Mouse (Mus musculus) mouse trophoblast stem cell (cell line): ENCODE data around the gene Ywhag.

ENCODE experiments used
- in situ Hi-C, 2 experiments: fragments of 300-500 bp; cut with MseI, MboI; formaldehyde crosslinking; loops; 2 replicates in 1 of 2; 3 replicates in 1 of 2; pipeline ENCODE4 v1.15.1; 2025

Gene Ywhag

DNA sequence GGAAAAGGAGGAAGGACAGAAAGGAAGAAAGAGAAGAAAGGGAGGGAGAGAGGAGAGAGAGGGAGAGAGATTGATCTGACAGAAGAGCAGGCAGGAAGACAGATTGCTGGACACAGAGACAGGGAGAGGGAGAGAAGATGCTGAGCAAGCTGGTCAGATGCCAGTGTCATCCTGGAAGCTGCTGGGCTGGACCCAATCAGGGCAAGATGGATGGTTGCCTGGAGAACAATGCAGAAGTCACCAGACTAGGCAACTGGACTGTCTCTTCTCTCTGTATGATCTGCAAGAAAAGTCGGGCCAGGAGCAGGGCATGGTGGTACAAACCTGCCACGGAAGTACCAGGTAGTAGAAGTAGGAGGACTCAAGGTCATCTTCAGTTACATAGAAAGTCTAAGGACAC, 18.4 kb upstream of the Ywhag start:
- in situ Hi-C loops: no loop called here

DNA sequence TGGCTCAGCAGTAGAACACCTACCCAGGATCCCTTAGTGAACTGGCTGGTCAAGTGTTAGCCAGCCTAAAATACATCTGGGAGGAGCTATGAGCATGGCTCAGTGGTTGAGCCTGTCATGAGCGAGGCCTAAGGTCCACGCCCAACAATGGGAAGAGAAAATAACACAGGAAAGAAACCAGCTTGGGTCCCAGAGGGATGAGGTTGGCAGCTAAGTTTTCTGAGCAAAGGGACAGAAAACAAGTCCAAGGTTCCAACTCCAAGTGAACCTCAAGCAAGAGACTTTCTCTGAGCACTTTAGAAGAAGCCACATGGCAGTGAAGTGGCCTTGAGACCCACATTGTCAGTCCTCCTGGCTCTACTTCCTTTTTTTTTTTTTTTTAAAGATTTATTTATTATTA, 17.2 kb upstream of the Ywhag start:
- in situ Hi-C loops: no loop called here

DNA sequence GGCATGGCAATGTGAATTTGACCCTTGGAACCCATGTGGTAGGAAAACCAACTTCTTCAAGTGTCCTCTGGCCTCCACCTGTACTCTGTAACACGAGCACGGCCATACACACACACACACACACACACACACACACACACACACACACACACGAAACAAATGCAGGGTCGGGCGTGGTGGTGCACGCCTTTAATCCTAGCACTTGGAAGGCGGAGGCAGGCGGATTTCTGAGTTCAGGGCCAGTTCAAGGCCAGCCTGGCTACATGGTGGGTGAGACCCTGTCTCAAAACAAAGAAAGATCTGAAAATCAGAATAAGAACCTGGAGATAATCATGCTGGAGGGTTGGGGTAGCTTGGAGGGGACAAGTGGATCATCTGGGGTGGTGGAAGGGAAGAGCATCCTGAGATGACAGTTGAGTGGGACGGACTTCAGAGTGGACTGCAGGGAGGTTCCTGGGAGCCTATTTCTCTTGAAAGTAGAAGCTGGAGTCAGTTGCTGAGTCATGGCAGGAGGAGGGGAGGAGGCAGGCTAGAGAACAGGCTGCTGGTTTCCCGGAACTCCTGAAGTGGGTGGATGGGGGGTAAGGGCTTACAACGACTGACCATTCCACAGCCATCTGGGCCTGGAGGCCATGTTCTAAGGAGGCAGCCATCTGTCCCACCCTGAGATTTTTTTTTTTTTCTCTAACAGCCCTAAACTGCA, 16.4 kb upstream of the Ywhag start:
- in situ Hi-C loops: no loop called here

DNA sequence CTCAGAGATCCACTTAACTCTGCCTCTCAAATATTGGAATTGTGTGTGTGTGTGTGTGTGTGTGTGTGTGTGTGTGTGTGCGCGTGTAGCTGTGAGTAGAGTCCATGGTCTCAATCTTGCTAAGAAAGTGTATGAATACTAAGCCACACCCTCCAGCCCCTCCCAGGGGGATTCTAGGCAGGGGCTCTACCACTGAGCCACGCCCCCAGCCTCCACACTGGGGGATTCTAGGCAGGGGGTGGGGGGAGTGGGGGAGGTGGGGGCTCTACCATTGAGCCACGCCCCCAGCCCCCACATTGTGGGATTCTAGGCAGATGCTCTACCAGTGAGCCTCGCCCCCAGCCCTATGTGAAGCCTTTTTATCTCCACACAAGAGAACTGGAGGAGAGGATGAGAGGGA, 12.2 kb upstream of the Ywhag start:
- in situ Hi-C loops: no loop called here

DNA sequence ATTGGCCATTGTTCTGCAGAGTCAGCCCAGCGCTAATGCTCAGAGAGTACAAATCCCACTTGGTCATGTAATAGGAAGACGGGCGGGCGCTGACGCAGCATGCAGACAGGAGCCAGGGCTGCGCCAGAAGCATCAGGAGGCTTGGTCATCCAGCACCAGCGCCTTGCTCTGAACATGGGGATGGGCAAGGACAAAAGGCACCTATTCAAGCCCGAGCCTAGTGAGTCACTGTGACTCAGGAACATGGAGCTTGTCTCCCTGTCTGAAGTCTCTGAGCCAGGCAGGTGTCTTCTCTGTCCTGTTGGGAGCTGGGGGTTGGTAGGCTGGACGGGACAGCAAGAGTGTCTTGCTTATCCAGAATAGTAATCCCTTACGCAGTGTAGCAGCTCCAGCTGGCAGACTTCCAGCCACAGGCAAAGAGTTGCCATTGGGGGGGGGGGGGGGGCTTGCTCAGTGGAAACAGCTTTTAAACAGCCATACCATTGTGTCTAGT, 11.5 kb upstream of the Ywhag start:
- in situ Hi-C loops: no loop called here

DNA sequence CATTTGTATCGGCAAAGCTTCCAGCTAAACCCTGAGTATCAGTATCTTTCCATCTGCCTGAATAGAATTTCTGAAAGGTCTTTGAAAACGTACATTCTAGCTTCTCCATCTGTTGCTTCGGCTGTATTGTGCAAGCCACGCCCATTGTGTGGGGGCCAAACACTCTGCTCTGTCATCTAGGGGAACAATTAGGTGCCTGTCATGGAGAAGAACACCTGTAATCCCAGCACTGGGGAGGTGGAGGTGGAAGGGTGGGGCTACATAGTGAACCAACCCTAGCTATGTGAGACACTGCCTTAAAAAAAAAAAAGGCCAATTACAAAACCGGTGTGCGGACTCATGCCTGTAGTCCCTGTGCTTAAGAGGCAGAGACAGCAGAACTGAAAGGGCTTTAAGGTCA, 8.3 kb upstream of the Ywhag start:
- in situ Hi-C loops: no loop called here

DNA sequence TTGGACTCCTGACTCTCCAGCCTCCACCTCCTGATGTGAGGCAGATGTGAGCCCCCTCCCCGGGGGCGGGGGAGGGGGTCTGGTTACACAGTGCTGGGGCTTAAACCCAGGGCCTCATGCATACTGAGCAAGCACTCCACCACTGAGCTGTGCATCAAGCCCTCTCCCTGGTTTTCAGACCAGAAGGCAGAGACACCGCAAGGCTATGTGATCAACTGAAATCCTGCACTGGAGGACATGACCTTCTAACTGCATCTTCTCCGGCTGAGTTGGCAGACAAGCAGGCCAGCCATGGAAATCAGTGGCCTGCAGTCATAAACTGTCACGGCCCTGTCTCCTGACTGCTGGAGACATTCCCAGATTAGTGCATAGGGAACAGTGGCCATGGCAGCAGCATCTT, 6.2 kb upstream of the Ywhag start:
- in situ Hi-C loops: no loop called here

DNA sequence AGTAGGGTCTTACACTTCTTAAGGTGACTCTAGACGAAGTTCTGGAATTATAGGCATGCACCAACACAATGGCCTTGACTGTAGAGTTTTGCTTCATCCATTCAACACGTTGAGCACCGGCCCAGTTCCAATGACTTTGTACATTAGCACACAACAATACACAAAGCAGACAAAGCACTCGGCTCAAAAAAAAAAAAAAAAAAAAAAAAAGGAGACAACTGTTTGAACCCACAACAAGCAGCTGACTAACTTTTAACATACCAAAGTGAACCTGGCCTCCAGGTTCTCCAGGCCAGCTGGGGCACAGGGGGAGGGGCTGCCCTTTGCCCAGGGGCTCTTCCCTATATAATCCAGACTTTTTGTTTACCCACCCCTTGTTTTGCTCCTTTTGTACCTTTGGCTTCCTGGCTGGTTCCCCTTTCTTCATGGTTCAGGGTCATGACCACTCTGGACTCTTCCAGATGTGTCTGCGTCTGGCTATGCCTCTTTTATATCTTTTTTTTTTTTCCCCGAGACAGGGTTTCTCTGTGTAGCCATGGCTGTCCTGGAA, 1.3 kb upstream of the Ywhag start:
- in situ Hi-C loops: no loop called here

DNA sequence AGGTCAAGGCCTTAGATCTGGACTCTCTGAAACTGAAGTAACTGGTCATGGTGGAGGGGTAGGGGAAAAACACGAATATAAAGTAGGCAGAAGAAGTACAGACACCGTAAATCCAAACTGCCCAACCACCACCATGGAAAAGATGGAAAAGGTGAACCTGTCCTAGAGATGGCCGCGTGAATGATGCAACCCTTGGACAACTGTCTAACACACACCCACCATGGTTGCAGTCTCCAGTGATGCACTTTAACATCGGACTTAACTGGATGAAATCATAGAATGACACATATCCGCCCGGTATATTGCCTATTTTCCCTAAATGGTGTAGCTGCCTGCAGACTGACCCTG, 734 bp upstream of the Ywhag start:
- in situ Hi-C loops: no loop called here

DNA sequence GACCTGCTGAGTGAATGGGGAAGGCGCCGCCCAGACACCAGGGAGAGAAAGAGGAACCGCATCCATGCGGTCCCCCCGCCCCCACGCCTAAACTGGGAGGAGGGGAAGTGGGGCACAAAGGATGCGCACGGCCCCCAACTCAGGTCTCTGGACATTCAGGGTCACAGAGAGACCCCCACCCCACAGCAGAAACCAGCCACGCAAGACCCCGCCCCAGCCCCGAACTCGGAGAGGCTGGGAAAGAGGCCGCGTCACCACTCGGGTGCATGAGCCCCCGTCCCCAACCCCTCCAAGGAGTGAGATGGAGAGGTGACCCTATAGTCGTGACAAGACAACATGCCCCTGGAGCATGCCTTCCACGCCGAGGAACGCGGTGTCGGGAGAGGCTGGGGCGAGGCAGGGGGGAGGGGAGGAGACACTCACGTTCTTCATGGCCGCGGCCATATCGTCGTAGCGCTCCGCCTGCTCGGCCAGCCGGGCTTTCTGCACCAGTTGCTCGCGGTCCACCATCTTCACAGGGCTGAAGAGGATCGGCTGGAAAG, 445 bp downstream of the Ywhag start:
- in situ Hi-C loops: no loop called here

DNA sequence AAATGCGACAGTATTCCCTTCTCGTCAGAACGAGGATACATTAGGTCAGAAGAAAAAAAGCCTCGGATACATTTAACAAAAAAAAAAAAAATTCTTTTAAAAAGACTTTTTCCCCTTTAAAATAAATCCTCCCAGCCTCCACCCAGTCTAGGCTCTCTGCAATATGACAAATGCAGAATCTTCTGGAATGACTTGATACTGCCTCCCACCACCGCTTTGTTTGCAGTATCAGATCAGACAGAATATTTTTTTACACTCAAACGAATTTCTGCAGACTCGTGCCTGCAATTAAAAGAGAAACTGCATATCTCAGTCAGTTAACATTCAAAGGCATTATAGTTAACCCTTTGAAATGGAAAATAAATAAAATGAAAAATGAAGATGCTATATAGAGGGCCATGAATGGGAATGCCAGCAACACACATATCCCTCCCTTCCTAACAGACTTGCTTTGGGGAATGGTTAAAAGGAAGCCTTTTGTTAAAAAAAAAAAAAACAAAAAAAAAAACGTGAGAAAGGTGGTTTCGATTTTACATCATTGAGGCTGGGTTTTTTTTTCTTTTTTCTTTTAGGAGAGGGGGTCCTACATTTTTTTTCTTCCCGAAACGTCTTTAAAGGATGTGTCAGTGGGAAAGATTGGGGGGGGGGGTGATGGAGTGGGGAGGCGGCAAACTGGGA, 1.1 kb downstream of the Ywhag start:
- in situ Hi-C loops: no loop called here

DNA sequence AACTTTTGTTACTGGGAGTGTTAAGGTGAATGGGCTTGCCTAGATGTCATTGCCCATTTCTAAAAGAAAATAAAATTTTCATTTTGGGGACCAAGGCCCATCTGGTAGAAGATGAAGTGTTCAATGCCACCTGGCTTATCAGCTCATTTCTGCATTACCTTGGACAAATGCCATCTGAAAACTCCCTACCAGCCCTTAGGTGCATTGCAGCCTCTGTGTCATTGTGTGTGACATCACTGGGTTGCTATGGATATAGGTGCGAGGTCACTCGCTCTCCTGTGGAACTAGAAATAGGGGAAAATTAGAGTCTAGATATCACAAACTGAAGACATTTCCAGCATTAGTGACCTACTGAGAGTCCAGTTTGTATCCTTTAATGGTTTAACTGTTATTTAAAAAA, 2.1 kb downstream of the Ywhag start:
- in situ Hi-C loops: no loop called here

DNA sequence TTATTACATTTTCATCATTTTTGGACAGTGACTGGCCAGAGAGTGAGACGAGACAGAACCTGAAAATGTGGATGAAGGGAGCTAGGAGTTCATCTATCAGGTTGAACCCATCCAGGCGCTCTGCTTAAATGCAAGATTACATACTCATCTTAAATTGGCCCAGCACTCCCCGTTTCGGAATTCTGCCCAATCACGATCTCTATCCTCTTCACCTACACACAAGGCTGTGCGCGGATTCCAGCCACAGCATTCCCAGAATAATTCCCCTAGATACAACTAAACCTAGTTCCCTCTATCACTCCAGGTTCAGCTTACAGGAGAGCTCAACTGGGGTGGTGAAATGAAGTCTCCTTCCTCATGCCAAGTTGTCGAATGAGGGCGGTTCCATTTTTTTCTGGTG, 2.9 kb downstream of the Ywhag start:
- in situ Hi-C loops: no loop called here

DNA sequence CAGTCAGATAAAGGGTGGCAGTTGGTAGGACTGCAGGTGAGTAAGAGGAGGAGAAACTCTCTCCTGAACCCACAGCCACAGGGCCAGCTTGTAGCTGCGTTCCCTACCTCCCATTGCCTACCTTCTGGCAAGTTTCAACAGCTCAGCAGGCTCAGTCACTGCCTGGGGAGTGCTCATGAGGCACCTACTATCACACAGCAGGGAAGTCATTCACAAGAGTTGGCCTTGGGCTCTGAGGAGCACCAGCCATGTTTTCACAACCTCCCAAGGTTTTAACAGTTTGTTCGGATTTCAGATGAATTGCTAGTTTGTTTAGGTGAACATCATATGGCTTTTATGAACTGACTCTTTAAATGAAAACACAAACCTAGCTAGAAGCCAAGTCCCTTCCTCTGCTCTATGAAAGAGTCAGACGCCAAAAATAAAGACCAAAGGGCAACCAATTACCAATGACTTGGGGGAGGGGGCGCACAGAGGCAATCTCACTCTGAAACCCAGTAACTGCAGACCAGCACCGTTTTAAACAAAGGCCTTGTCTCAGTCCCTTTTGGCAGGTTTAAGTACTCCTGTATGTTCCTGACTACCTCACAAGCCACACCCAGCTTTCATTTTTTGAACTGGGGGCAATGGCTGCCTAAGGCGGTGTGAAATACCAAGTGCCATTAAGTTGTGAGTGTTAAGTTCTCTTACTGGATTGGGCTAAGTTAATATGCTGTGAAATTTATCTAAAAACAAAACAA, 4.6 kb downstream of the Ywhag start:
- in situ Hi-C loops: no loop called here

DNA sequence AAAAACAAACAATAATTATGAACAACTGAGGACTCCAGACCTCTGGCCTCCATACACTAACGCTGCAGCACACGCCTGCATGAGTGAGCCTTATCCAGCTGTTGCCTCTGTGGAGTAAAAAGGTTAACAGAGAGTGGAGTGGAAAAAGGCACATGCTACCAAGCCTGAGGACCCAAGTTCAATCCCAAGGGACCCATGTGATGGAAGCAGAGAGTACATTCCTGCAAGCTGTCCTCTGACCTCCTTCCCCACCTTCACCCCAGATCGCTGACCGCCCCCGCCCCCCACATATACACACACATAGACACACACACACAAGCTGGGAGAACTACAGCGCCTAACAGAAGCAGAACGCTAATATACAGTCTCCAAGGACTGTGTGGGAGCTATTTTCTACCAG, 10.5 kb downstream of the Ywhag start:
- in situ Hi-C loops: no loop called here

DNA sequence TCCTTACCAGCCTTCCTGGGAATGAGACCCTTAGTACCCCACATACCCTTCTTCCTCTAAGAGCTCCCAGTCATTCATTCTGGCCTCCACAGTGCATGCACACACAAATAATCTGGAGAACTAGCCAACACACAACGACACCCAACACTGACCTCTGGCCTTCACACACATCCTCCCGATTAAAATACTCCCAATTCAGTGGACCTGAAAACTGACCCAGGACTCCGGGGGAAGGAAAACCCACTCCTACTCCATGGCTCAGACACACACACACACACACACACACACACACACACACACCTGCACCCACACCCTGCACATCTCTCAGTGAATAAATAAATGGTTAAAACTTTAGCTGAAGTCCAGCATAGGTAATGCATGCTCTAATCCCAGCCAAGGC, 14.5 kb downstream of the Ywhag start:
- in situ Hi-C loops: no loop called here

DNA sequence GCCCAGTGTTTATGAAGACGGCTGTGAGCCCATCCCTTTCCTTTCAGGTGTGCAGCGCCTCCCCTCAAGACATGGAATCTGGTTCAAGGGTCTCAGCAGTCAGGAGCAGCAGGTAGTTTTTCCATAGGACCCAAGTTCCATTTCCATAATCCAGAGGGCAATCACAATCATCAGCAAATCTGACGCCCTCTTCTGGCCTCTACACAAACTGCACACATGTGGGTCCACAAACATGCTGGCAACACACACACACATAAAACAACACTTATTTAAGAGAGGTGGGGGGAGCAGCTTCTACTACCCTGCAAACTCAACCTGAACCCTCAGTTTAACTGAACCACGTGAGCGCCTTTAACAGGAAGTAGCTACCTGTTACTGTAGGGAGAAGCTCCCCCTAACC, 15.8 kb downstream of the Ywhag start:
- in situ Hi-C loops: no loop called here

DNA sequence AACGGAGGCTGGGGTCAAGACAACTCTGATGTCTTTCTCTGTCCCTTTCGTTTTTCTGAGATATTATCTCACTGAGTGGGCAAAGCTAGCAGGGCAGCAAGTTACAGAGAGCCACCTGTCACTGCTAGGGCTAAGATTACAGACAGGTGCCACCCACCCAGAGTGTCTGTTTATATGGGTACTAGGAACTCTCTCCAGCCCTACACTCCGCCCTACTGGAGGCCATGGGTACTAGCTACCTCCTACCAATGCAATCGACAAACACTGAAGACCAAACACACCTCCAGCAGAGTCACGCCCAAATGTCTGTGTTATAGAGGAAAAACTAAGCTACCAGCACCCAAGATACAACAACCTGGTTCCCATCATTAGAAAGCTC, 16.4 kb downstream of the Ywhag start:
- in situ Hi-C loops: no loop called here

DNA sequence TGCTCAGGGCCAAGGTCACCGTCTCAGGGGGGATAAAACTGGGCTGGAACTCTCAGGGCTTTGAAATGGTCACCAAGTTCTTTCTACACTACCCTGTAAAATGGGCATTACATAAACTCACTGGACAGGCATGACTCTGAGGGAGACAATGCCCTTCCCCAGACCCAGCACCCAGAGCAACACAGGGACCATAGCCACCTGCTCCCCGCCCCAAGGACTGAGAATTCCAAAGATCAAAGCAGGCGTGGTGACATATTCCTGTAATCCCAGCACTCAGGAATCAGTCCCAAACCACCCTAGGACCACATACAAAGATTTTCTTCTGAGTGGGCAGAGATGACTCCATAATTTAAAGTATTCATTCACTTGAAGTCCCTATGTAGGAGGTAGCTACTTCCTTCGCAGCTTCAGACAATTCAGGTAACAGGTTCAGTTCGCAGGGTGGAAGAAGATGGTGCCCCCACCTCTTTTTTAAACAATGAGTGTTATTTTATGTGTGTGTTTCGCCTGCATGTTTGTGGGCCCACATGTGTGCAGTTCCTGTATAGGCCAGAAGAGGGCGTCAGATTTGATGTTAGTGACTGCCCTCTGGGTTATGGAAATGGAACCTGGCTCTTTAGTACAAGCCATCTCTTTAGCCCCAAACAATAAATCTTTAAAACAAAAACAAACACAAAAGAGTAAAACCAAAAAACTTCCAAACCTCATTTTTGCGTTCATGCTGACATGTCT, 16.9 kb downstream of the Ywhag start:
- in situ Hi-C loops: no loop called here

DNA sequence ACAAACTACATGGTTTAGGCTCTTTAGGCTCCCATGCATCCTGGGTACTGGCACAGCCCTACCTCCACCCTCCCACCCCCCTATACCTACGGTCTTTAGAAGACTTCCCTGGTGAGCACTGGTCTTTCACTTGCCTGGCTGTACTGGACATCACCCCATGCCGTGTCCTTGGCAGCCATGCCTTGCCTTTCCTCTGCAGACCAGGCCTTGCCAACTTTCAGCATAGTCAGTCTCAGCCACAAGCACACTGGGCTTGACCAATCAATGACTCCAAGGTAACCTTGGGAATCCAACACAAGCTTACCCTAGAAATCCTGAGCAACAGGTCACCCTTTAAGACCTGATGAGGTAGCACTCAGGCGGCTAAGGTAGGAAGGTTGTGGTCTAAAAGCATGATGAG, 17.8 kb downstream of the Ywhag start:
- in situ Hi-C loops: no loop called here

DNA sequence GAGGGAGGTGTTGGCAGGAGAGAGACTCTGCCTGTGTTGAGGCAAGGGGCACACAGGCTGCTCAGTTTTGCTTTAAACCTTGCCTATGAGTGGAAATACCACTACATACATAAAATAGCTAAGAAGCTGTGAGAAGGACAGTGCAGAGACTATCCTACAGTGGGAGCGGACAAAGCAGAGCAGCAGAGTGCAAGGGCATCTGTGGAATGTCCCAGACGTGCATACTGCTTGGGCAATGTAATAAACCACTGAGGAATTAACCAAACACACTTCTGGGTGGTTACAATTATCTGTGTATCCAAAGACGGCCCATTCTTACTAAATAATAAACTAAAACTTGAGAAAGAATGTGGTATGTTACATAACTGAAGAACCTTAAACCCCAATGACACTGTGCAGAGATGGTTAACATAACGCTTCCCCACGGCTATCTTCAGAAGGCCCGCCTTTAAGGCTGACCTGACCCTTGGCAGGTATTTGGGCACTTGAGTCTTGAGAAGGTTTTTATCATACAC, 18.3 kb downstream of the Ywhag start:
- in situ Hi-C loops: no loop called here

DNA sequence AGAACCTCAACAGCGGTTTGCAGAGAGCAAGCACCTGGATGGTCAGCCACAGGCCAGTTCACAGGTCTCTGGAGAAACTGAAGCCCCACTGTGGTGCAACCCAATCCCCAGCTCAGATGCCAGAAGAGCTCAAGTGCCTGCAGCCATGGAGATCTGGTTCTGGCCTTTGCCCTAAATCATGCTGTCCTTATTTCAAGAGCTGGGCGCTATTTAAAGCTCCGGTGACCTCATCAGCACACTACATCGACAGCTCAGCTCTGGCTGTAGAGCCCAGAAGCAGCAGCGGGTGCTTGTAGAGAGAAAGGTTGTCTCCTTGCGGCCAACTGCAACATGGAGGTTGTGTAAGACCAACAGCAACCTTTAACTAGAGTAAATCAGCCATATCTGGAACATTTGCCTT, 20.3 kb downstream of the Ywhag start:
- in situ Hi-C loops: no loop called here
